Mouse (Mus musculus): ENCODE results near the gene Dgkg. TPM values are rescaled to one million over a fixed set of nuclear protein-coding genes. Genes with fewer than 3 reads are reported as not detected.

The Dgkg gene
- polyA plus RNA-seq, 1 experiment from 2014 or later = 5.5 TPM

GRCm38 (mm10) chr16:22633063-22633462 is 24.0 kb downstream of the Dgkg start:
- no peak overlapping the region for H3K4me3 ChIP-seq (ENCODE audit: low read length)
- WGBS = 83% methylated on average over 4 of the region's 4 CpGs
- H3K27me3 ChIP-seq (replicated peaks; ENCODE audit: control insufficient read depth, insufficient read depth, low read length) = no peaks in the 10 kb centered on the region
- H3K4me1 ChIP-seq (ENCODE audit: control insufficient read depth, insufficient read depth, low read length) = no peaks in the 10 kb centered on the region
- H3K4me2 ChIP-seq (ENCODE audit: low read depth, low read length) = no peak overlapping the region
- H3K27ac ChIP-seq (ENCODE audit: low read length) = no peak overlapping the region
- H3K36me3 ChIP-seq (ENCODE audit: control insufficient read depth, insufficient read depth, low read length) = no peaks in the 10 kb centered on the region
- ATAC-seq = no peak
- no peak overlapping the region for H3K9ac ChIP-seq (ENCODE audit: low read depth, low read length)
- H3K9me3 ChIP-seq (ENCODE audit: control insufficient read depth, low read length) = no peaks in the 10 kb centered on the region

GRCm38 (mm10) chr16:22630351-22630750 is 26.7 kb downstream of the Dgkg start:
- ATAC-seq = no peak
- Histone ChIP-seq H3K27me3 (replicated peaks; ENCODE audit: control insufficient read depth, insufficient read depth, low read length) (no peaks in the 10 kb centered on the region), H3K9me3 (ENCODE audit: control insufficient read depth, low read length) (no peaks in the 10 kb centered on the region), H3K4me2 (ENCODE audit: low read depth, low read length) (no peak overlapping the region), H3K9ac (ENCODE audit: low read depth, low read length) (no peak overlapping the region), H3K27ac (ENCODE audit: low read length) (no peak overlapping the region), H3K4me3 (ENCODE audit: low read length) (no peak overlapping the region), H3K4me1 (ENCODE audit: control insufficient read depth, insufficient read depth, low read length) (no peaks in the 10 kb centered on the region), H3K36me3 (ENCODE audit: control insufficient read depth, insufficient read depth, low read length) (no peaks in the 10 kb centered on the region)
- 83% methylated on average over 4 of the region's 4 CpGs for WGBS

DNA sequence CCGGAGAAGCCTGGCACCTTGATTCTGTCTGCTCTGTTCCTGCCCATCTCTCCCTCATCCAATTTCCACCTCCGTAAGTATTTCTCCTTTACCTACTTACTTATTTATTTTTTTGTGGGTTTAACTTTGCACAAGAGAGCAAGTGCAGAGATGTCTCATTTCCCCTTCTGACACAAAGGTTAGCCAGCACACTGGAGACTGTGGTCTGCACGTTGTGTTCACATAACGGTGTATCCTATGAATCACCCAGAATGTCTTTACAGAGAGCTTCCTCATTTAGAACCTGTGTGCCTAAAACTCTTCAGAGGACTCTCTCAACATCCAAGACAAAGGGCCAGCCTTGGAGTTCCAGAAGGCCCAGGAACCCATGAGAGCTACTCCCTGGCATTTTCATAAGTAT is 27.1 kb downstream of the Dgkg start:
- Histone ChIP-seq H3K36me3 (ENCODE audit: control insufficient read depth, insufficient read depth, low read length) (no peaks in the 10 kb centered on the region), H3K4me3 (ENCODE audit: low read length) (no peak overlapping the region), H3K9me3 (ENCODE audit: control insufficient read depth, low read length) (no peaks in the 10 kb centered on the region), H3K4me1 (ENCODE audit: control insufficient read depth, insufficient read depth, low read length) (no peaks in the 10 kb centered on the region), H3K27me3 (replicated peaks; ENCODE audit: control insufficient read depth, insufficient read depth, low read length) (no peaks in the 10 kb centered on the region), H3K9ac (ENCODE audit: low read depth, low read length) (no peak overlapping the region), H3K27ac (ENCODE audit: low read length) (no peak overlapping the region), H3K4me2 (ENCODE audit: low read depth, low read length) (no peak overlapping the region)
- 79% methylated on average over 4 of the region's 4 CpGs for WGBS
- no peak for ATAC-seq

- Histone ChIP-seq H3K27me3 (replicated peaks; ENCODE audit: control insufficient read depth, insufficient read depth, low read length) (no peaks in the 10 kb centered on the region), H3K9ac (ENCODE audit: low read depth, low read length) (no peak overlapping the region), H3K27ac (ENCODE audit: low read length) (no peak overlapping the region), H3K4me3 (ENCODE audit: low read length) (no peak overlapping the region), H3K36me3 (ENCODE audit: control insufficient read depth, insufficient read depth, low read length) (no peaks in the 10 kb centered on the region), H3K4me2 (ENCODE audit: low read depth, low read length) (no peak overlapping the region), H3K4me1 (ENCODE audit: control insufficient read depth, insufficient read depth, low read length) (peaks cover 4% of the 10 kb centered on the region; the same call in 1 of the 2 replicates), H3K9me3 (ENCODE audit: control insufficient read depth, low read length) (no peaks in the 10 kb centered on the region)
- ATAC-seq = no peak
- WGBS = 88% methylated on average over 5 of the region's 5 CpGs
Observed at GRCm38 (mm10) chr16:22625987-22626386, 31.0 kb downstream of the Dgkg start.

DNA sequence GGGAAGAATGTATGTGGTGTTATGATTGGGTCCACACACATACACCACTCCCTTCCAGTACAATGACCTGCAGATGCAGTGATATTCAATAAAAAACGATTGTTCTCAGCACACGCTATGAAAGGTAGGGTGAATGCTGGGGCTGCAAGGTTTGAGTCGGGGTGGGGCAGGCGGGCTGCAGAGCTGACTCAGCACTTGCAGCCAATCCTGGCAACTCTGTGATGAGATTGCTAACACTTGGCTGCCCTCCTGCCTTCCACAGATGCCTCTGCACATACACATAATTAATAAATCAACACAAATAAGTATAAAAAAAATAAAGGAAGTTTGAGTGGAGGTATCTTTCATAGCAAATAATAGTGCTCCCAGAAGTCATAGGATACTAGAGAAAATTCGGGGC is 31.6 kb downstream of the Dgkg start:
- Histone ChIP-seq H3K9ac (ENCODE audit: low read depth, low read length) (no peak overlapping the region), H3K27me3 (replicated peaks; ENCODE audit: control insufficient read depth, insufficient read depth, low read length) (no peaks in the 10 kb centered on the region), H3K36me3 (ENCODE audit: control insufficient read depth, insufficient read depth, low read length) (no peaks in the 10 kb centered on the region), H3K27ac (ENCODE audit: low read length) (no peak overlapping the region), H3K4me1 (ENCODE audit: control insufficient read depth, insufficient read depth, low read length) (peaks cover 4% of the 10 kb centered on the region; the same call in 1 of the 2 replicates), H3K9me3 (ENCODE audit: control insufficient read depth, low read length) (no peaks in the 10 kb centered on the region), H3K4me2 (ENCODE audit: low read depth, low read length) (no peak overlapping the region), H3K4me3 (ENCODE audit: low read length) (no peak overlapping the region)
- WGBS = 73% methylated on average over 5 of the region's 5 CpGs
- no peak for ATAC-seq

DNA sequence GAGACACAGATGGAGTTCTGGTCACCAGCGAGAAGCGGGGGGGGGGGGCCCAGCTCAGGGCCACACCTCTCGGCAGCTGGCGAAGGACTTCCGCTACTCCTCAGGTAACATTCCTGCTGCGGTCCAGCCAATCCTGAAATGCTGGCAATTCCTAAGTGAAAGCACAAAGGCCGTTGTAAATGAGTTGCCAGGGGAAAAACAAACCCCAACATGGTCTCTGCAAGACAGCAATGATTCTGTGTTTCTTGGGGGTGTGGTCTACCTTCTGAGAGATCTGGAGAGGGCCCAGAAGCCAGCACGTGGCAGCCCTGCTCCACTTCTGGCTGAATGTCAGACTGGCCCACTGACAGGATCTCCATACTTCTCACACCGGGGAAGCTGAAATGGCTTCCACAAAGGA is 34.7 kb downstream of the Dgkg start:
- Histone ChIP-seq H3K36me3 (ENCODE audit: control insufficient read depth, insufficient read depth, low read length) (no peaks in the 10 kb centered on the region), H3K9ac (ENCODE audit: low read depth, low read length) (0 out of 2 replicates have a peak overlapping the region, but pooled peaks have one; percentile 25), H3K4me2 (ENCODE audit: low read depth, low read length) (peak overlapping the region; percentile 46), H3K4me3 (ENCODE audit: low read length) (peak overlapping the region; percentile 18), H3K9me3 (ENCODE audit: control insufficient read depth, low read length) (no peaks in the 10 kb centered on the region), H3K27ac (ENCODE audit: low read length) (peak overlapping the region; percentile 84), H3K4me1 (ENCODE audit: control insufficient read depth, insufficient read depth, low read length) (peaks cover 7% of the 10 kb centered on the region; the same call in 1 of the 2 replicates), H3K27me3 (replicated peaks; ENCODE audit: control insufficient read depth, insufficient read depth, low read length) (no peaks in the 10 kb centered on the region)
- peak; percentile 82 for ATAC-seq
- 19% methylated on average over 9 of the region's 9 CpGs for WGBS

GRCm38 (mm10) chr16:22621299-22621920 is 35.6 kb downstream of the Dgkg start:
- Histone ChIP-seq H3K36me3 (ENCODE audit: control insufficient read depth, insufficient read depth, low read length) (no peaks in the 10 kb centered on the region), H3K27me3 (replicated peaks; ENCODE audit: control insufficient read depth, insufficient read depth, low read length) (no peaks in the 10 kb centered on the region), H3K4me1 (ENCODE audit: control insufficient read depth, insufficient read depth, low read length) (peaks cover 7% of the 10 kb centered on the region; the same call in 1 of the 2 replicates), H3K9me3 (ENCODE audit: control insufficient read depth, low read length) (no peaks in the 10 kb centered on the region), H3K4me2 (ENCODE audit: low read depth, low read length) (peak overlapping the region; percentile 46), H3K4me3 (ENCODE audit: low read length) (peak overlapping the region; percentile 18), H3K27ac (ENCODE audit: low read length) (peak overlapping the region; percentile 84), H3K9ac (ENCODE audit: low read depth, low read length) (0 out of 2 replicates have a peak overlapping the region, but pooled peaks have one; percentile 17)
- ATAC-seq = peak; percentile 83
- 62% methylated on average over 13 of the region's 13 CpGs for WGBS

GRCm38 (mm10) chr16:22618424-22619056 is 38.5 kb downstream of the Dgkg start:
- no peak for ATAC-seq
- Histone ChIP-seq H3K27me3 (replicated peaks; ENCODE audit: control insufficient read depth, insufficient read depth, low read length) (no peaks in the 10 kb centered on the region), H3K36me3 (ENCODE audit: control insufficient read depth, insufficient read depth, low read length) (no peaks in the 10 kb centered on the region), H3K9me3 (ENCODE audit: control insufficient read depth, low read length) (no peaks in the 10 kb centered on the region), H3K4me2 (ENCODE audit: low read depth, low read length) (no peak overlapping the region), H3K4me3 (ENCODE audit: low read length) (no peak overlapping the region), H3K4me1 (ENCODE audit: control insufficient read depth, insufficient read depth, low read length) (peaks cover 12% of the 10 kb centered on the region; the same call in 1 of the 2 replicates), H3K27ac (ENCODE audit: low read length) (no peak overlapping the region), H3K9ac (ENCODE audit: low read depth, low read length) (no peak overlapping the region)
- WGBS = 65% methylated on average over 8 of the region's 8 CpGs

- WGBS = 77% methylated on average over 4 of the region's 4 CpGs
- 0 out of 2 replicates have a peak, but pooled peaks cover 7% of the 10 kb centered on the region for H3K4me1 ChIP-seq (ENCODE audit: control insufficient read depth, insufficient read depth, low read length)
- H3K27ac ChIP-seq (ENCODE audit: low read length) = no peak overlapping the region
- H3K9ac ChIP-seq (ENCODE audit: low read depth, low read length) = no peak overlapping the region
- no peaks in the 10 kb centered on the region for H3K36me3 ChIP-seq (ENCODE audit: control insufficient read depth, insufficient read depth, low read length)
- no peak for ATAC-seq
- no peaks in the 10 kb centered on the region for H3K27me3 ChIP-seq (replicated peaks; ENCODE audit: control insufficient read depth, insufficient read depth, low read length)
- H3K9me3 ChIP-seq (ENCODE audit: control insufficient read depth, low read length) = no peaks in the 10 kb centered on the region
- H3K4me3 ChIP-seq (ENCODE audit: low read length) = no peak overlapping the region
- H3K4me2 ChIP-seq (ENCODE audit: low read depth, low read length) = no peak overlapping the region
Observed at GRCm38 (mm10) chr16:22615805-22616204, 41.2 kb downstream of the Dgkg start.

All from intestine, embryonic 16.5 days (tissue).